Mouse (Mus musculus): Measurements from ENCODE around the gene Bcl2a1b. TPM values are rescaled to one million over a fixed set of nuclear protein-coding genes. Genes with fewer than 3 reads are reported as not detected.
"Not testable (repeated sequence)": the region's sequence is repeated elsewhere in the genome, so short reads cannot be mapped to it uniquely, and the experiment has no call there.

The Bcl2a1b gene
- polyA plus RNA-seq, 1 experiment from 2014 or later: 0.75 TPM

- no peak overlapping the region for H3K27ac ChIP-seq (ENCODE audit: low read depth, low read length)
- no peaks in the 10 kb centered on the region for H3K9me3 ChIP-seq (ENCODE audit: control insufficient read depth, low read length)
- ATAC-seq (replicated peaks; ENCODE audit: low FRiP score) (no peak), DNase-seq (ENCODE audit: low spot score) (no peak)
- 88% methylated on average over 7 of the region's 7 CpGs for WGBS
- no peak overlapping the region for H3K9ac ChIP-seq (ENCODE audit: low read depth, low read length)
- H3K27me3 ChIP-seq (replicated peaks; ENCODE audit: control insufficient read depth, insufficient read depth, low read length): no peaks in the 10 kb centered on the region
- H3K4me3 ChIP-seq (ENCODE audit: low read depth, low read length): no peak overlapping the region
- H3K36me3 ChIP-seq (ENCODE audit: control insufficient read depth, insufficient read depth, low read length): no peaks in the 10 kb centered on the region
- no peaks in the 10 kb centered on the region for H3K4me1 ChIP-seq (replicated peaks; ENCODE audit: control insufficient read depth, insufficient read depth, low read length)
- H3K4me2 ChIP-seq: no peak overlapping the region
Measured at GRCm38 (mm10) chr9:89228122-89228521, 29.1 kb downstream of the Bcl2a1b start.

GRCm38 (mm10) chr9:89230897-89231497 is 32.0 kb downstream of the Bcl2a1b start:
- not testable (repeated sequence) for H3K9me3 ChIP-seq (ENCODE audit: control insufficient read depth, low read length); DNase-seq (ENCODE audit: low spot score); H3K9ac ChIP-seq (ENCODE audit: low read depth, low read length); H3K36me3 ChIP-seq (ENCODE audit: control insufficient read depth, insufficient read depth, low read length); H3K4me2 ChIP-seq; H3K4me3 ChIP-seq (ENCODE audit: low read depth, low read length); ATAC-seq (replicated peaks; ENCODE audit: low FRiP score); H3K27ac ChIP-seq (ENCODE audit: low read depth, low read length); H3K4me1 ChIP-seq (replicated peaks; ENCODE audit: control insufficient read depth, insufficient read depth, low read length); H3K27me3 ChIP-seq (replicated peaks; ENCODE audit: control insufficient read depth, insufficient read depth, low read length)
- WGBS: 64% methylated on average over 1 of the region's 2 CpGs

- H3K4me1 ChIP-seq (replicated peaks; ENCODE audit: control insufficient read depth, insufficient read depth, low read length); ATAC-seq (replicated peaks; ENCODE audit: low FRiP score); H3K4me3 ChIP-seq (ENCODE audit: low read depth, low read length); H3K36me3 ChIP-seq (ENCODE audit: control insufficient read depth, insufficient read depth, low read length); H3K27ac ChIP-seq (ENCODE audit: low read depth, low read length); H3K9me3 ChIP-seq (ENCODE audit: control insufficient read depth, low read length); H3K4me2 ChIP-seq; DNase-seq (ENCODE audit: low spot score); H3K9ac ChIP-seq (ENCODE audit: low read depth, low read length); H3K27me3 ChIP-seq (replicated peaks; ENCODE audit: control insufficient read depth, insufficient read depth, low read length): not testable (repeated sequence)
- 76% methylated on average over 4 of the region's 4 CpGs for WGBS
Measured at GRCm38 (mm10) chr9:89237131-89237530, 38.1 kb downstream of the Bcl2a1b start.

GRCm38 (mm10) chr9:89238976-89239505 is 40.0 kb downstream of the Bcl2a1b start:
- H3K4me1 ChIP-seq (replicated peaks; ENCODE audit: control insufficient read depth, insufficient read depth, low read length); H3K36me3 ChIP-seq (ENCODE audit: control insufficient read depth, insufficient read depth, low read length); H3K27me3 ChIP-seq (replicated peaks; ENCODE audit: control insufficient read depth, insufficient read depth, low read length); H3K27ac ChIP-seq (ENCODE audit: low read depth, low read length); ATAC-seq (replicated peaks; ENCODE audit: low FRiP score); H3K9ac ChIP-seq (ENCODE audit: low read depth, low read length); H3K9me3 ChIP-seq (ENCODE audit: control insufficient read depth, low read length); H3K4me3 ChIP-seq (ENCODE audit: low read depth, low read length); H3K4me2 ChIP-seq; DNase-seq (ENCODE audit: low spot score): not testable (repeated sequence)
- WGBS: 87% methylated on average over 4 of the region's 5 CpGs

- not testable (repeated sequence) for H3K9ac ChIP-seq (ENCODE audit: low read depth, low read length); ATAC-seq (replicated peaks; ENCODE audit: low FRiP score); H3K27me3 ChIP-seq (replicated peaks; ENCODE audit: control insufficient read depth, insufficient read depth, low read length); DNase-seq (ENCODE audit: low spot score); H3K4me1 ChIP-seq (replicated peaks; ENCODE audit: control insufficient read depth, insufficient read depth, low read length); H3K27ac ChIP-seq (ENCODE audit: low read depth, low read length); H3K4me2 ChIP-seq; H3K36me3 ChIP-seq (ENCODE audit: control insufficient read depth, insufficient read depth, low read length); H3K4me3 ChIP-seq (ENCODE audit: low read depth, low read length); H3K9me3 ChIP-seq (ENCODE audit: control insufficient read depth, low read length)
- WGBS: 85% methylated on average over 3 of the region's 3 CpGs
Measured at GRCm38 (mm10) chr9:89240516-89241019, 41.6 kb downstream of the Bcl2a1b start.

GRCm38 (mm10) chr9:89253400-89253799 is 54.4 kb downstream of the Bcl2a1b start:
- Histone ChIP-seq H3K27ac (ENCODE audit: low read depth, low read length) (no peak overlapping the region), H3K4me3 (ENCODE audit: low read depth, low read length) (no peak overlapping the region), H3K4me1 (replicated peaks; ENCODE audit: control insufficient read depth, insufficient read depth, low read length) (no peaks in the 10 kb centered on the region), H3K4me2 (no peak overlapping the region), H3K27me3 (replicated peaks; ENCODE audit: control insufficient read depth, insufficient read depth, low read length) (no peaks in the 10 kb centered on the region), H3K36me3 (ENCODE audit: control insufficient read depth, insufficient read depth, low read length) (no peaks in the 10 kb centered on the region), H3K9ac (ENCODE audit: low read depth, low read length) (no peak overlapping the region), H3K9me3 (ENCODE audit: control insufficient read depth, low read length) (no peaks in the 10 kb centered on the region)
- WGBS: 71% methylated on average over 2 of the region's 2 CpGs
- DNase-seq (ENCODE audit: low spot score) (no peak), ATAC-seq (replicated peaks; ENCODE audit: low FRiP score) (no peak)

GRCm38 (mm10) chr9:89256556-89257335 is 57.7 kb downstream of the Bcl2a1b start:
- Histone ChIP-seq H3K36me3 (ENCODE audit: control insufficient read depth, insufficient read depth, low read length) (no peaks in the 10 kb centered on the region), H3K4me2 (no peak overlapping the region), H3K4me1 (replicated peaks; ENCODE audit: control insufficient read depth, insufficient read depth, low read length) (no peaks in the 10 kb centered on the region), H3K9me3 (ENCODE audit: control insufficient read depth, low read length) (no peaks in the 10 kb centered on the region), H3K27ac (ENCODE audit: low read depth, low read length) (no peak overlapping the region), H3K27me3 (replicated peaks; ENCODE audit: control insufficient read depth, insufficient read depth, low read length) (no peaks in the 10 kb centered on the region), H3K4me3 (ENCODE audit: low read depth, low read length) (no peak overlapping the region), H3K9ac (ENCODE audit: low read depth, low read length) (no peak overlapping the region)
- DNase-seq (ENCODE audit: low spot score) (no peak), ATAC-seq (replicated peaks; ENCODE audit: low FRiP score) (no peak)
- WGBS: 58% methylated on average over 12 of the region's 12 CpGs

Measured in liver, embryonic 11.5 days (tissue).